Mouse (Mus musculus) lung, adult 2 months (tissue): Measurements from ENCODE around the gene Fgf14.

Experiments used
- CTCF ChIP-seq: fragments of 200-500 bp; IDR thresholded peaks from 2 replicates; pipeline ENCODE4 v1.5.1; 2011; ENCODE audit warnings: mild to moderate bottlenecking, low read length, control low read depth; ENCODE audit not compliant: insufficient read depth
- POLR2A ChIP-seq: fragments of 200-500 bp; IDR thresholded peaks from 2 replicates; pipeline ENCODE4 v1.6.1; 2011; ENCODE audit warnings: low read depth, mild to moderate bottlenecking, control low read depth, low read length, borderline replicate concordance; ENCODE audit errors: extremely low read depth

- TF ChIP-seq POLR2A (no peak), CTCF (no peak)
Measured at GRCm38 (mm10) chr14:124455120-124455519, 221.8 kb downstream of the Fgf14 start.
